Mouse (Mus musculus) olfactory bulb, adult 2 months (tissue): Measurements from ENCODE around the gene Nek3.

ENCODE experiments used
- CTCF ChIP-seq: fragments of 200-500 bp; IDR thresholded peaks from 2 replicates; pipeline ENCODE4 v1.5.1; 2012; ENCODE audit warnings: low read depth, mild to moderate bottlenecking, low read length, moderate library complexity; ENCODE audit not compliant: insufficient read depth
- POLR2A ChIP-seq: fragments of 200-500 bp; IDR thresholded peaks from 2 replicates; pipeline ENCODE4 v1.6.1; 2012; ENCODE audit warnings: mild to moderate bottlenecking, low read depth, low read length, moderate library complexity; ENCODE audit not compliant: insufficient read depth

DNA sequence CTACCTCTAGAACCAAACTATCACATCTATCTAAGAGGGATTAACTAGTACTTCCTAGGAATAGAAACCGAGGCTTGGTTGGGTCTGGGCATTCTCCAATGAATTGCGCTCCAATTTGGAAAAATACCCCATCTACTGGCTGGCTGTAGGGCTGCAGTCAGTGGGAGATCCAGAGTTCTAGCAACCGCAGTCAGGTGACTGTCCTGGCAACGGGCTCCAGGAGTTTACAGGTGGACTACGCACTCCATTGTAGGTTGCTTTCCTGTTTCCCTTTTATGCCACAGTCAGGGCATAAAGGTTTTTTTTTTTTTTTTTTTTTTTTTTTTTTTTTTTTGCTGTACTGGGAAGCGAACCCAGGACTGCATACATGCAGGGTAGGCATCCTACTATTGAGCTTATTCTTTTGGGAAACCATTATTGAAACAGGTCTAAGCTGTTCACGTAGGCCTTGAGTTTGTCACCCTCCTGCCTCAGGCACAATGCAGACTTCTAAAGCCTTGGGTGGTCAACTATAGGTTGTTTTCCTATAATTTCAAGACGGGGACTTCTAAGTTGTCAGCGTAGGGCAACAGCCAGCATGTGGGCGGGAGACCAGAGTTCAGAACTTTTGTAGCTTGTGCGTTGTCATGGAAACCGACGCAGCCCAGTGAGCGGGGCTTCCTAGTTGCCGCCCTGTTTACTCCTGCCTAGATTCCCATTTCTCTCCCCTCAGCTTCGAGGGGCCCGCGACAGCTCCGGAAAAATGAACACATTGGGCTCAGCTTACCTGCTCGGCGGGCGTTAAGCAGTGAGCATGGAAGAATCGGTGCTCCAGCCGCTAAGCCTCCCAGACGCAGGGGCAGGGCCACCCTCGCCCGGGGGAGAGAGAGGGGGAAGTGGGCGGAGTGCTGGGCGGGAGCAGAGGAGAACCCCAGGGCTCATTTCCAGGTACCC lies 41.7 kb downstream of the Nek3 start, which contains the start of gene Nek5:
- TF ChIP-seq CTCF (no peak), POLR2A (no peak)
